Mouse (Mus musculus) forebrain, embryonic 14.5 days (tissue): ENCODE data around the gene Dpp4. TPM values are rescaled to one million over a fixed set of nuclear protein-coding genes. Genes with fewer than 3 reads are reported as not detected.
A peak's percentile ranks its signal among the peaks of the same experiment; 100 is the strongest.

Source experiments
- ATAC-seq: fragments of 200-750 bp; cut with Nextera tagmentation; 2 replicates; pipeline ENCODE4 v1.8.0; 2017; ENCODE audit warnings: mild to moderate bottlenecking, moderate library complexity
- DNase-seq: peaks from one replicate; pipeline ENCODE4 v3.0.0-alpha.2; 2015; ENCODE audit warnings: low spot score
- H3K27ac ChIP-seq: fragments of 300-500 bp; sonication (generic); 2 replicates; pipeline ENCODE4 v1.5.1; 2014; ENCODE audit warnings: low read depth, mild to moderate bottlenecking, control low read depth, low read length, moderate library complexity
- H3K27me3 ChIP-seq: fragments of 300-500 bp; sonication (generic); replicated peaks from 2 replicates; pipeline ENCODE4 v1.6.1; 2014; ENCODE audit warnings: low read length, control low read depth, mixed read lengths; ENCODE audit not compliant: control insufficient read depth, insufficient read depth
- H3K36me3 ChIP-seq: fragments of 300-500 bp; sonication (generic); 2 replicates; pipeline ENCODE4 v1.6.1; 2014; ENCODE audit warnings: low read length, control low read depth; ENCODE audit not compliant: control insufficient read depth, insufficient read depth
- H3K4me1 ChIP-seq: fragments of 300-500 bp; sonication (generic); 2 replicates; pipeline ENCODE4 v1.6.1; 2014; ENCODE audit warnings: antibody characterized with exemption, low read length, control low read depth; ENCODE audit not compliant: control insufficient read depth, insufficient read depth
- H3K4me2 ChIP-seq: fragments of 300-500 bp; sonication (generic); 2 replicates; pipeline ENCODE4 v1.6.1; 2014; ENCODE audit warnings: mild to moderate bottlenecking, control low read depth, low read length
- H3K4me3 ChIP-seq: fragments of 300-500 bp; sonication (generic); 2 replicates; pipeline ENCODE4 v1.5.1; 2014; ENCODE audit warnings: low read depth, low read length, control low read depth
- H3K9ac ChIP-seq: fragments of 300-500 bp; sonication (generic); 2 replicates; pipeline ENCODE4 v1.6.1; 2014; ENCODE audit warnings: mild to moderate bottlenecking, low read length, control low read depth, moderate library complexity
- H3K9me3 ChIP-seq: fragments of 300-500 bp; sonication (generic); replicated peaks from 2 replicates; pipeline ENCODE4 v1.6.1; 2016; ENCODE audit warnings: low read length, control low read depth, mixed read lengths; ENCODE audit not compliant: control insufficient read depth
- WGBS: fragments of 180-500 bp; shearing (Covaris S2); extraction: QIAGEN DNeasy Blood & Tissue Kit; methylation state at CpG from one replicate; pipeline ENCODE4 v1.1.7; 2014; 5-methylcytosine and 5-hydroxymethylcytosine counted together
- polyA plus RNA-seq: library from polyadenylated mRNA; unstranded; fragments of >200 nt; fragmentation: Nextera tagmentation; extraction: Ambion mirVana; gene quantifications from 2 replicates; pipeline ENCODE4 v1.2.1, GENCODE M21; 2014

Dpp4 gene
- polyA plus RNA-seq, 1 experiment from 2014 or later: 1.7 TPM

GRCm38 (mm10) chr2:62420045-62420444 is 8.0 kb upstream of the Dpp4 start:
- Histone ChIP-seq H3K36me3 (no peaks in the 10 kb centered on the region), H3K9me3 (no peaks in the 10 kb centered on the region), H3K4me2 (no peak overlapping the region), H3K9ac (no peak overlapping the region), H3K27ac (no peak overlapping the region), H3K27me3 (no peaks in the 10 kb centered on the region), H3K4me1 (no peaks in the 10 kb centered on the region), H3K4me3 (no peak overlapping the region)
- WGBS: 90% methylated on average over 3 of the region's 3 CpGs
- no peak for DNase-seq
- no peak for ATAC-seq

- Histone ChIP-seq H3K9me3 (no peaks in the 10 kb centered on the region), H3K27me3 (no peaks in the 10 kb centered on the region), H3K4me3 (no peak overlapping the region), H3K36me3 (no peaks in the 10 kb centered on the region), H3K27ac (no peak overlapping the region), H3K4me2 (no peak overlapping the region), H3K9ac (no peak overlapping the region), H3K4me1 (no peaks in the 10 kb centered on the region)
- ATAC-seq (no peak), DNase-seq (no peak)
- 67% methylated on average over 1 of the region's 1 CpGs for WGBS
These were observed 5.2 kb upstream of the Dpp4 start for GRCm38 (mm10) chr2:62417233-62417632.

- peak overlapping the region; percentile 69 for H3K4me2 ChIP-seq
- H3K4me3 ChIP-seq: peak overlapping the region; percentile 31
- H3K4me1 ChIP-seq: peaks cover 9% of the 10 kb centered on the region; the same call in 1 of the 2 replicates
- peak overlapping the region; percentile 46 for H3K9ac ChIP-seq
- ATAC-seq (peak; percentile 58), DNase-seq (peak; percentile 45)
- H3K9me3 ChIP-seq: no peaks in the 10 kb centered on the region
- no peak overlapping the region for H3K27ac ChIP-seq
- 7% methylated on average over 47 of the region's 47 CpGs for WGBS
- H3K27me3 ChIP-seq: no peaks in the 10 kb centered on the region
- no peaks in the 10 kb centered on the region for H3K36me3 ChIP-seq
These were observed 585 bp downstream of the Dpp4 start for GRCm38 (mm10) chr2:62411211-62412080.

GRCm38 (mm10) chr2:62408701-62409201 is 3.3 kb downstream of the Dpp4 start:
- Histone ChIP-seq H3K27me3 (no peaks in the 10 kb centered on the region), H3K4me3 (no peak overlapping the region), H3K4me1 (peaks cover 9% of the 10 kb centered on the region; the same call in 1 of the 2 replicates), H3K4me2 (no peak overlapping the region), H3K9ac (no peak overlapping the region), H3K36me3 (no peaks in the 10 kb centered on the region), H3K27ac (no peak overlapping the region), H3K9me3 (no peaks in the 10 kb centered on the region)
- no peak for ATAC-seq
- no peak for DNase-seq
- 36% methylated on average over 4 of the region's 4 CpGs for WGBS

GRCm38 (mm10) chr2:62408216-62408615 is 3.8 kb downstream of the Dpp4 start:
- Histone ChIP-seq H3K9me3 (no peaks in the 10 kb centered on the region), H3K27me3 (no peaks in the 10 kb centered on the region), H3K4me2 (no peak overlapping the region), H3K36me3 (no peaks in the 10 kb centered on the region), H3K4me3 (no peak overlapping the region), H3K4me1 (peaks cover 9% of the 10 kb centered on the region; the same call in 1 of the 2 replicates), H3K9ac (no peak overlapping the region), H3K27ac (no peak overlapping the region)
- 87% methylated on average over 5 of the region's 5 CpGs for WGBS
- no peak for ATAC-seq
- no peak for DNase-seq

GRCm38 (mm10) chr2:62403556-62404135 is 8.4 kb downstream of the Dpp4 start:
- 82% methylated on average over 5 of the region's 5 CpGs for WGBS
- H3K4me1 ChIP-seq: no peaks in the 10 kb centered on the region
- H3K36me3 ChIP-seq: no peaks in the 10 kb centered on the region
- H3K4me2 ChIP-seq: no peak overlapping the region
- no peak overlapping the region for H3K27ac ChIP-seq
- ATAC-seq: no peak
- no peaks in the 10 kb centered on the region for H3K9me3 ChIP-seq
- H3K9ac ChIP-seq: no peak overlapping the region
- H3K4me3 ChIP-seq: no peak overlapping the region
- H3K27me3 ChIP-seq: no peaks in the 10 kb centered on the region
- DNase-seq: no peak

- 86% methylated on average over 6 of the region's 6 CpGs for WGBS
- H3K27me3 ChIP-seq: no peaks in the 10 kb centered on the region
- no peak for ATAC-seq
These were observed 11.0 kb downstream of the Dpp4 start for GRCm38 (mm10) chr2:62401011-62401410.

GRCm38 (mm10) chr2:62399832-62400231 is 12.2 kb downstream of the Dpp4 start:
- Histone ChIP-seq H3K27me3 (no peaks in the 10 kb centered on the region), H3K4me3 (no peak overlapping the region), H3K9me3 (no peaks in the 10 kb centered on the region), H3K4me2 (no peak overlapping the region), H3K27ac (no peak overlapping the region), H3K4me1 (no peaks in the 10 kb centered on the region), H3K36me3 (no peaks in the 10 kb centered on the region), H3K9ac (no peak overlapping the region)
- WGBS: 93% methylated on average over 2 of the region's 2 CpGs
- no peak for ATAC-seq
- DNase-seq: no peak

More at GRCm38 (mm10) chr2:62401011-62401410, 11.0 kb downstream of the Dpp4 start:
- Histone ChIP-seq H3K4me2 (no peak overlapping the region), H3K27ac (no peak overlapping the region), H3K9me3 (no peaks in the 10 kb centered on the region), H3K9ac (no peak overlapping the region), H3K4me1 (no peaks in the 10 kb centered on the region), H3K36me3 (no peaks in the 10 kb centered on the region), H3K4me3 (no peak overlapping the region)
- no peak for DNase-seq

- no peaks in the 10 kb centered on the region for H3K4me1 ChIP-seq
- H3K4me2 ChIP-seq: no peak overlapping the region
- H3K36me3 ChIP-seq: no peaks in the 10 kb centered on the region
- no peak overlapping the region for H3K9ac ChIP-seq
- no peak overlapping the region for H3K4me3 ChIP-seq
- DNase-seq: no peak
- no peaks in the 10 kb centered on the region for H3K27me3 ChIP-seq
- 80% methylated on average over 8 of the region's 8 CpGs for WGBS
- no peak for ATAC-seq
- H3K9me3 ChIP-seq: no peaks in the 10 kb centered on the region
- H3K27ac ChIP-seq: no peak overlapping the region
These were observed 12.7 kb downstream of the Dpp4 start for GRCm38 (mm10) chr2:62399361-62399760.
